Mouse (Mus musculus): Measurements from ENCODE around the gene Eno3. TPM values are rescaled to one million over a fixed set of nuclear protein-coding genes. Genes with fewer than 3 reads are reported as not detected.
A peak's percentile ranks its signal among the peaks of the same experiment; 100 is the strongest.

The Eno3 gene
- total and polyA plus RNA-seq, 3 experiments, result 11.2 to 26.4 (median 23.0) TPM

GRCm38 (mm10) chr11:70652029-70652883, 4.7 kb upstream of the Eno3 start:
- no peaks in the 10 kb centered on the region for H3K27me3 ChIP-seq (replicated peaks)
- H3K36me3 ChIP-seq (replicated peaks in 1 of 2; ENCODE audit: control insufficient read depth in 1 of 2, insufficient read depth in 1 of 2, low read length in 1 of 2), result peaks cover 38 to 49% of the 10 kb centered on the region in 2 experiments
- H3K27ac ChIP-seq (ENCODE audit: insufficient read depth, low read depth), result peak overlapping the region; percentile 35
- peak overlapping the region; percentile 74 to 99 (median 78) for H3K4me3 ChIP-seq (replicated peaks in 1 of 3; ENCODE audit: low read depth in 2 of 3, low read length in 2 of 3, poor library complexity in 1 of 3)
- H3K79me2 ChIP-seq (replicated peaks; ENCODE audit: control insufficient read depth, extremely low read depth, insufficient read depth, poor library complexity, severe bottlenecking), result peaks cover 70% of the 10 kb centered on the region
- no peak for TF ChIP-seq TBP (conservative IDR thresholded peaks at IDR 0.05; ENCODE audit: low read depth, low read length)
- TF ChIP-seq SIN3A (IDR thresholded peaks at IDR 0.05; ENCODE audit: low read length), result peak; percentile 57; the same call in 1 of the 2 replicates
- TF ChIP-seq ETS1 (conservative IDR thresholded peaks at IDR 0.05; ENCODE audit: low read depth, low read length), result peak; percentile 71; the same call in 1 of the 2 replicates
- peak; percentile 68 for DNase-seq (ENCODE audit: extremely low read depth)
- in situ Hi-C loops (cut with MboI; ENCODE audit: low pct_ligation_motif_present, low pct_unique_long_range_greater_than_20kb, low sequenced_read_pairs), result no loop called here
- H3K4me2 ChIP-seq (ENCODE audit: insufficient read depth, low read depth, poor library complexity, severe bottlenecking), result peak overlapping the region; percentile 87
- H3K4me1 ChIP-seq (ENCODE audit: control insufficient read depth in 1 of 2, insufficient read depth in 2 of 2), result peaks cover 24 to 56% of the 10 kb centered on the region in 2 experiments
- dilution Hi-C loops (cut with MboI; ENCODE audit: extremely low pct_ligation_motif_present, extremely low pct_unique_long_range_greater_than_20kb, low sequenced_read_pairs), result no loop called here
- peak overlapping the region; percentile 99 for H3K9ac ChIP-seq (ENCODE audit: insufficient read depth, low read depth)
- H3K9me3 ChIP-seq (replicated peaks; ENCODE audit: low read length), result no peaks in the 10 kb centered on the region

- peaks cover 24 to 62% of the 10 kb centered on the region in 2 experiments for H3K4me1 ChIP-seq (ENCODE audit: control insufficient read depth in 1 of 2, insufficient read depth in 2 of 2)
- DNase-seq (ENCODE audit: extremely low read depth), result no peak
- in situ Hi-C loops (cut with MboI; ENCODE audit: low pct_ligation_motif_present, low pct_unique_long_range_greater_than_20kb, low sequenced_read_pairs), result no loop called here
These were observed 4.1 kb upstream of the Eno3 start for GRCm38 (mm10) chr11:70652884-70653344.

GRCm38 (mm10) chr11:70653345-70654197, 3.4 kb upstream of the Eno3 start:
- dilution Hi-C loops (cut with MboI; ENCODE audit: extremely low pct_ligation_motif_present, extremely low pct_unique_long_range_greater_than_20kb, low sequenced_read_pairs), result no loop called here
- H3K27me3 ChIP-seq (replicated peaks), result no peaks in the 10 kb centered on the region
- peak; percentile 75 for DNase-seq (ENCODE audit: extremely low read depth)
- H3K9me3 ChIP-seq (replicated peaks; ENCODE audit: low read length), result no peaks in the 10 kb centered on the region
- peak overlapping the region; percentile 96 for H3K27ac ChIP-seq (ENCODE audit: insufficient read depth, low read depth)
- H3K36me3 ChIP-seq (replicated peaks in 1 of 2; ENCODE audit: control insufficient read depth in 1 of 2, insufficient read depth in 1 of 2, low read length in 1 of 2), result peaks cover 38 to 51% of the 10 kb centered on the region in 2 experiments
- peaks cover 24 to 64% of the 10 kb centered on the region in 2 experiments for H3K4me1 ChIP-seq (ENCODE audit: control insufficient read depth in 1 of 2, insufficient read depth in 2 of 2)
- peak overlapping the region; percentile 74 to 99 (median 78) for H3K4me3 ChIP-seq (replicated peaks in 1 of 3; ENCODE audit: low read depth in 2 of 3, low read length in 2 of 3, poor library complexity in 1 of 3)
- H3K79me2 ChIP-seq (replicated peaks; ENCODE audit: control insufficient read depth, extremely low read depth, insufficient read depth, poor library complexity, severe bottlenecking), result peaks cover 58% of the 10 kb centered on the region
- H3K9ac ChIP-seq (ENCODE audit: insufficient read depth, low read depth), result peak overlapping the region; percentile 99
- in situ Hi-C loops (cut with MboI; ENCODE audit: low pct_ligation_motif_present, low pct_unique_long_range_greater_than_20kb, low sequenced_read_pairs), result no loop called here
- peak overlapping the region; percentile 87 for H3K4me2 ChIP-seq (ENCODE audit: insufficient read depth, low read depth, poor library complexity, severe bottlenecking)
- TF ChIP-seq ELF1 (IDR thresholded peaks at IDR 0.05; ENCODE audit: low read depth, low read length) (peak; percentile 80), SIN3A (IDR thresholded peaks at IDR 0.05; ENCODE audit: low read length) (peak; percentile 85), MXI1 (IDR thresholded peaks at IDR 0.05; ENCODE audit: low read depth, low read length) (peak; percentile 92; the same call in 1 of the 2 replicates), CTCF (conservative IDR thresholded peaks at IDR 0.05 in 1 of 2, IDR thresholded peaks at IDR 0.05 in 1 of 2; ENCODE audit: low read depth in 2 of 2, low read length in 2 of 2) (no peak), MAX (IDR thresholded peaks at IDR 0.05; ENCODE audit: low read length) (peak; percentile 58), MEF2A (IDR thresholded peaks at IDR 0.05; ENCODE audit: borderline replicate concordance, low read depth, low read length) (peak; percentile 35; the same call in 1 of the 2 replicates), MAFK (IDR thresholded peaks at IDR 0.05; ENCODE audit: insufficient replicate concordance, low read length) (no peak), NELFE (IDR thresholded peaks at IDR 0.05; ENCODE audit: low read depth, low read length) (peak; percentile 43; the same call in 1 of the 2 replicates), NRF1 (IDR thresholded peaks at IDR 0.05; ENCODE audit: low read depth, low read length) (0 out of 2 replicates have a peak, but pooled peaks have one; percentile 31), HCFC1 (IDR thresholded peaks at IDR 0.05; ENCODE audit: low read depth, low read length) (peak; percentile 78), ETS1 (conservative IDR thresholded peaks at IDR 0.05; ENCODE audit: low read depth, low read length) (peak; percentile 48; the same call in 1 of the 2 replicates), JUN (IDR thresholded peaks at IDR 0.05; ENCODE audit: insufficient read depth, low read depth, low read length) (no peak), POLR2AphosphoS2 (IDR thresholded peaks at IDR 0.05; ENCODE audit: low read depth, low read length) (peak; percentile 60; the same call in 1 of the 2 replicates), POLR2A (IDR thresholded peaks at IDR 0.05; ENCODE audit: low read depth, low read length) (peak; percentile 65), TCF12 (IDR thresholded peaks at IDR 0.05; ENCODE audit: low read depth, low read length) (peak; percentile 64; the same call in 1 of the 2 replicates), ZMIZ1 (IDR thresholded peaks at IDR 0.05; ENCODE audit: low read depth, low read length) (no peak; the same call in 1 of the 2 replicates)

More at GRCm38 (mm10) chr11:70652884-70653344, 4.1 kb upstream of the Eno3 start:
- no peak for TF ChIP-seq IRF4 (IDR thresholded peaks at IDR 0.05; ENCODE audit: low read depth, low read length)
- no peak for TF ChIP-seq MAX (IDR thresholded peaks at IDR 0.05; ENCODE audit: low read length)
- TF ChIP-seq RCOR1 (conservative IDR thresholded peaks at IDR 0.05; ENCODE audit: low read depth, low read length), result no peak
- no peak for TF ChIP-seq HCFC1 (IDR thresholded peaks at IDR 0.05; ENCODE audit: low read depth, low read length)
- TF ChIP-seq BHLHE40 (IDR thresholded peaks at IDR 0.05; ENCODE audit: low read depth, low read length), result no peak
- TF ChIP-seq POLR2AphosphoS2 (IDR thresholded peaks at IDR 0.05; ENCODE audit: low read depth, low read length), result peak; percentile 88
- TF ChIP-seq SIN3A (IDR thresholded peaks at IDR 0.05; ENCODE audit: low read length), result no peak
- TF ChIP-seq GABPA (IDR thresholded peaks at IDR 0.05; ENCODE audit: insufficient replicate concordance, low read depth, low read length), result no peak
- Histone ChIP-seq H3K4me2 (ENCODE audit: insufficient read depth, low read depth, poor library complexity, severe bottlenecking) (peak overlapping the region; percentile 87), H3K4me3 (replicated peaks in 1 of 3; ENCODE audit: low read depth in 2 of 3, low read length in 2 of 3, poor library complexity in 1 of 3) (peak overlapping the region; percentile 74 to 99 (median 78)), H3K36me3 (replicated peaks in 1 of 2; ENCODE audit: control insufficient read depth in 1 of 2, insufficient read depth in 1 of 2, low read length in 1 of 2) (peaks cover 38 to 49% of the 10 kb centered on the region in 2 experiments), H3K27ac (ENCODE audit: insufficient read depth, low read depth) (peak overlapping the region; percentile 35), H3K9ac (ENCODE audit: insufficient read depth, low read depth) (peak overlapping the region; percentile 99), H3K79me2 (replicated peaks; ENCODE audit: control insufficient read depth, extremely low read depth, insufficient read depth, poor library complexity, severe bottlenecking) (peaks cover 65% of the 10 kb centered on the region), H3K27me3 (replicated peaks) (no peaks in the 10 kb centered on the region), H3K9me3 (replicated peaks; ENCODE audit: low read length) (no peaks in the 10 kb centered on the region)
- dilution Hi-C loops (cut with MboI; ENCODE audit: extremely low pct_ligation_motif_present, extremely low pct_unique_long_range_greater_than_20kb, low sequenced_read_pairs), result no loop called here

Measured in CH12.LX (cell line).